Mouse (Mus musculus) 3T3-L1 (cell line): ENCODE data around the gene Sptlc2.
A peak's percentile ranks its signal among the peaks of the same experiment; 100 is the strongest.

Experiments
- DNase-seq: peaks from one replicate; pipeline ENCODE4 v3.0.0-alpha.2; 2015; ENCODE audit warnings: low read depth, low spot score

Gene Sptlc2

DNA sequence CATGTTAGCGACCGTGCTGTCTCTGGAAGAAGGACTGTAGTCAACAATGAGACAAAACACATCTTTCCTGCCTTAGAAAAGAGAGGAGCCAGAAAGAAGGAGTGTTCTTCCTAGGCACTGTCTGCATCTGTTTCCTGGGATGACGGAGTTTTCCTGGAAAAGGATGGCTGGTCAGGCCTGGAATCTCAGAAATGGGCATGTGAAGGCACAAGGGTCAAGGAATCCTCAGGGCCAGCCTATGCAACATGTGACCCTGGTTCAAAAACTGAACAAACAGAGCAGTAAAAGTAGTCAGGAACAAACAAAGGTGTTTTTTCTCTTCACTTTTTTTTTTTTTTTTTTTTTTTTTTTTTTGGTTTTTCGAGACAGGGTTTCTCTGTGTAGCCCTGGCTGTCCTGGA is 9.0 kb upstream of the Sptlc2 start:
- no peak for DNase-seq

- DNase-seq = no peak
Measured at GRCm38 (mm10) chr12:87394316-87394715, 6.2 kb upstream of the Sptlc2 start.

DNA sequence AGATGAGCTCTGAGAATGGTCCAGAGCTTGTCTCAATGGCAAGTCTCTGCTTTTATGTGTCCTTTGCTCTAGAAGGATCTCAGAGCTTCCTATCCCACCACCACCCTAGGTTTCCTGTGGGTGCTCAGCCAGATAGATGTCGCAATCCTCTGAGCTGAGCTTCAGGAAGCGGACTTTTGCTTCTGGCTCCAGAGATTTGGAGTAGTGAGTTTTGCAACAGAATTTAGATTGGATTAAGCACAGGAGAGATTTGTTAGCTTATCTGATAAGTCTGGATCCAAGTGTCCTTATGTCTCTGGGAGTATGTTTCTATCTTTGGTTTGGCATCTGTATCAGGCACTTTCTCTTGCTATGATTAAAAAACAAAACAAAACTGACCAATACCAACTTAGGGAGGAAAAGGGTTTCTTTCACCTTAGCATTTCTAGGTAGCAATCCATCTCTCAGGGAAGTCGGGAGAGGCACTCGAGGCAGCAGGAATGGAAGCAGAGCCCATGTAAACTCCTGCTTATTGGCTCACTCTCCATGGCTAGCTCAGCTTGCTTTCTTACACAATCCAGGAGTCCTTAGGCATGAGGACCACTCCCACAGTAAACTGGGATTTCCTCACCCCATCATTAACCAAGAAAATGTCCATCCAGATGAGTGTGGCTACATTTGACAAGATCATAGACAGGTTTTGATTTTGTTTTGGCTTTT is 5.4 kb upstream of the Sptlc2 start:
- no peak for DNase-seq

GRCm38 (mm10) chr12:87391355-87391754 is 3.2 kb upstream of the Sptlc2 start:
- DNase-seq = no peak

- no peak for DNase-seq
Measured at GRCm38 (mm10) chr12:87389231-87389630, 1.1 kb upstream of the Sptlc2 start.

DNA sequence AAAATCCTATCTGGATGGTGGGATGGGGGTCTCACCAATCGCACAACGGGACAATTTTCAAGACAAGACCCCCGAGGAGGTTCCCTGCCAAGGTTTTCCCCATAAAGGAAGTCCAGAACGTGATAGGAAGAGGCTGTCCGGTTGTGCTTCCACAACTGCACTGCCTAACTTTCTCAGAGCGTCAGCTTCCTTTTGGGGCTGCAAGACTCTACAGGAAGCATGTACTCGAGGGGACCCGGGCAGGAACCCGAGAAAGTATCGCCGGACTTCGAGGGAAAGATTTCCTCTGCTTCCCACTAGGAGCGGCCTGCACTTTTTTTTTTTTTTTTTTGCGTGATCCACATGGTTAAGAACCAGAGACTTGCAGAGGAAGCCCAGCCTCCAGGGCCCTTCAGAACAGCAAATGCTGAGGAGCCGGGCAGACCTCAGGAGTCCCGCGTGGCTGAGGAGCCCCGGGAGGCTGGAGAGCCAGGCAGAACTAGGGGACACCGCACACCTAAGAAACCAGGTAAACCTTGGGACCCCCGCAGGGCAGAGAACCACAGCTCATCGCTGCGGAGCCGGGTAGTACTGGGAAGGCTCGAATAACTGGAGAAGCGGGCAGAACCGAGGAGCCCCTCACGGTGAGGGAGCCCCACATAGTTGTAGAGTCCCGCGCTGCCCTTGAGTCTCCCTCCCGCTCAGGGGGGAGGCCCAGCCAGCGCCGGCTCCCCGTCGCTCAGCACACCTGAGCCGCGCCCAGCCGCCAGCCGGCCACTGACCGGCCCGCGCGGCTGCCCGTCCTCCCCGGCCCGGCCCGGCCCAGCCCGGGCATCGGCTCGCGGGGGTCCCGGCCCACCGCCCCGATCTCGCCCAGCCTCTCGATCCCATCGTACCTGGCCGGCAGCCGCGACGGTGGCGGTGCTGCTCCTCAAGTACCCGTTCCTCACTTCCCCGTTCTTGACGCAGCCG is 709 bp downstream of the Sptlc2 start:
- DNase-seq = peak; percentile 56

- DNase-seq = no peak
Measured at GRCm38 (mm10) chr12:87385051-87385450, 3.1 kb downstream of the Sptlc2 start.

GRCm38 (mm10) chr12:87381380-87381682 is 6.8 kb downstream of the Sptlc2 start:
- DNase-seq = no peak

- DNase-seq = no peak
Measured at GRCm38 (mm10) chr12:87380586-87381379, 7.4 kb downstream of the Sptlc2 start.

DNA sequence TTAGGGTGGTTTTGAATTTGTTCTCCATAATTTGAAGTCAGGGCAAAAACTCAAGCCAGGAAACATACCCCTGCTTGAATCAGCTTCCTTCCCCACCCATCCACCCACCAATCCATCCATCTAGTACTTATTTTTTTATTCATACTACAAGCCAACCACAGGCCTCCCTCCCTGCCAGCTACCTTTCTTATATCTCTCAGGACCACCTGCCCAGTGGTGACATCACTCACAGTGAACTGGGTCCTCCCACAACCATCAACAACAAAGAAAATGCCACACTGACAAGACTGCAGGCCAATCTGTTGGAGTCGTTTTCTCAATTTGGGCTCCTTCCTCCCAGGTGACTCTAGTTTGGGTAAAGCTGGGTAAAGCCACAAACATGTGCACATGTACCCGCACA is 8.7 kb downstream of the Sptlc2 start:
- DNase-seq = no peak

- DNase-seq = no peak
Measured at GRCm38 (mm10) chr12:87374159-87374558, 14.0 kb downstream of the Sptlc2 start.

DNA sequence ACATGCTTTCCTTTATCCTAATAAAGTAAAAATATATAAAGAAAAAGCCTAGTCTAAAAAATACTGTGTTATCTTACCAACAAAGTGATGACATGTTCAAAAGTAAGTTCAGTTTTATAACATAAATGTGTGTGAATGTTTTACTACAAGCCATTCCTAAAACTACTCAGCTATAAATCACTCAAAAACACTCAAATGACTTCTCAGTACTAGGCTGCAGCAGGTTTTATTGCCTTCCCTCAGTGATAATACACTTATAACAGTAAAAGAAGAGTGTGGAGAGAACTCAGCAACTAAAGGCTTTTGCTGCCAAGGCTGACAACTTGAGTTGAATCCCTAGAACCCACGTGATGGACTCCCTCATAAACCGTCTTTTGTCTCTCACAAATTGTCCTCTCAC is 18.8 kb downstream of the Sptlc2 start:
- DNase-seq = no peak

DNA sequence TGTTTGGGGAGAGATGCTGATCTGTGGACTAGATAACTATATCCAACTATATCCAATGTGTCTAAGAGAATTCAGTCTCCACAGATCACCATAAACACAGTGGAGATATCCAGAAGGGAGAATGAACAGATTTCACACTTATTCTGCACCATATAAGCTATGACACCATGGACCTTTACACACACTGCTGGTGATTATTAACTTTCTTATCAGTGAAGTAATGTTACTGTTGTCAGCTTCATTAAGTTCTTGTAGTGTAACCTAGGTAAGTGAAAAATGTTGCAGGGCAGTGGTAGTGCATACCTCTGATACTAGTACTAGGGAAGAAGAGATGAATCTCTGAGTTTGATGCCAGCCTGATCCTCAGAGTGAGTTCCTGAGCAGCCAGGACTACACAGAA is 20.1 kb downstream of the Sptlc2 start:
- DNase-seq = no peak

DNA sequence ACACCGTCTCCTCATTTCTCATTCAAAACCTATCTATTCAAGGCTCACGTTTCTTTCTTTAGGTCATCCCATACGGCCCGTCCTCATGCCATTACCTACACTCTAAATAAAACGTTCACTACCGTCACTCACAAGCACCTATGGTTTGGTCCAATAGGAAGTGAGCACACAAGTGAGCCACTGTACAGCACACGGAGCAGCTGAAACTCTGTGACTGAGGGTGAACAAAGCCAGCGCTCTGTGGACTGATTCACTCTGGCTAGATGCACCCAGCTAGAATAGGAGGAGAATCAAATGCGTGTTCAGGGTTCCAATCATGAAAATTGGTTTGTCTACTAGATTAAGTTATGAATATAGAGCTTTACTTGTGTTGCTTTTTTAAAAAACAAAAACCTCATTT is 22.5 kb downstream of the Sptlc2 start:
- DNase-seq = no peak

DNA sequence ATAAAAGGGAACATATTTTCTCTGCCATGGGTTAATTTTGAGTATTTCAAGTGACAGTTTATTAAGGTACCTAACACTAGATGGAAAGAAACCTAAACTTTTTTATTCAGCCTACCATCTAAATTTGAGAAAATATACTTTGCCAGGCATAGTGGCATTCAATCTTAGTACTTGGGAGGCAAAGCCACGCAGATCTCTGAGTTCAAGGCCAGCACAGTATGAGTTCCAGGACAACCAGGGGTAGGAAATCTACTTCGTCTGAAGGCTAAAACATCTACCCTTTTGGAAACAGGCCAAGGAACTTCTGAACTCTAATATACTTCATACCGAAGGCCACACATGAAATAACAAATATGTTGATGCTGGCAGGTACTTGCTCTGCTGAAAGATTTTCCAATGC is 26.0 kb downstream of the Sptlc2 start:
- no peak for DNase-seq

DNA sequence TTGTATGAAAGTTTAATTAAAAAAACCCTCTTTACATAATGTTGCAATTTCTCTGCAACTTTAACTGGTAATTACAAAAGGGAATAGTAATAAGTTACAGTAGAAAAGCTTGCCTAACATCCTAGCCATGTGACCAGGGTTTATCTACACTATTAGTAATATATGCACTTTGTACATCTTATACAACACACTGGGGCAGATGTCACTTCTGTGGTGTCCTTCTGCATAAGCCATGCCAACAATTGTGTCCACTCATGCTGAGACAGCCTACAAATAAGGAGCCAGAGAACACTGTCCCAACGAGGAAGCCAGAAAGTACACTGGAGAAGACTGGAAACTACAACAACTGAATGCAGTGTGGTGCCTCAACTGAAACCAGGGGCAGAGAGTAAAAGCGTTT is 40.1 kb downstream of the Sptlc2 start:
- DNase-seq = no peak

DNA sequence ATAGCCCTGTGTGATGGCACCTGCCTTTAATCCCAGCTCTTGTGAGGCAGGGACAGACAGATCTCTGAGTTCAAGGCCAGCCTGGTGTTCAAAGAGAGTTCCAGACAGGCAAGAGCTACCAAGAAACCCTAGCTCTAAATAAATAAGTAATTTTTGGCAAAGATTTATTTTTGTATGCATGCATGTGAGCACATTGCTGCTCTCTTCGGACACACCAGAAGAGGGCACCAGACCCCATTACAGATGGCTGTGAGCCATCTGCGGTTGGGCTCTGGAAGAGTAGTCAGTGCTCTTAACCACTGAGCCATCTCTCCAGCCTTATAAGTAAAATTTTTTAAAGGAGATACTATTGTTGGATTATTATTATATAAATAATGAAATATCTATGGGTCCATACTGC is 40.6 kb downstream of the Sptlc2 start:
- peak; percentile 43 for DNase-seq

DNA sequence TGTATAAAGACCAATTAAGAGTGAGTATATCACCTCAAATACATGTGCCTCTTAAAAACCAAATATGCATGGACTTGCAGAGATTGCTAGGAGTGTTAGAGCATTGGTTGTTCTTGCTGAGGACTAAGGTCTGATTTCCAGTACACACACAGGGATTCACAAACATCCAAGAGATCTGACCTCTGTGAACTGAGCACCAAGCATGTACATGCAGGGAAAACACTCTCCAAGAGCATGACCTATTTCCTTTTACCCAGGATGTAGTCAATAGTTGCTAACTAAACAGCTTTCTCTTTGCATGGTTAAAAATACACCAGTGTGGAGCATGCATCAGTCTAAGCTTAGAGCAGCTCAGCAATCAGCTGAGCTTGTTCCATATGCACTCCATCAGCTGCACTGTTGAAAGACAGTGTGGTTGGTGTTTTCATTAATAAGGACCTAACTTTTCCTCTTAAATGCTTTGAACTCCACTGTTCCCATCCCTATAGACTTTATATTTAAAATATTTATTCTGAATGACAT is 45.0 kb downstream of the Sptlc2 start:
- DNase-seq = no peak

GRCm38 (mm10) chr12:87338082-87338481 is 50.1 kb downstream of the Sptlc2 start:
- DNase-seq = no peak

DNA sequence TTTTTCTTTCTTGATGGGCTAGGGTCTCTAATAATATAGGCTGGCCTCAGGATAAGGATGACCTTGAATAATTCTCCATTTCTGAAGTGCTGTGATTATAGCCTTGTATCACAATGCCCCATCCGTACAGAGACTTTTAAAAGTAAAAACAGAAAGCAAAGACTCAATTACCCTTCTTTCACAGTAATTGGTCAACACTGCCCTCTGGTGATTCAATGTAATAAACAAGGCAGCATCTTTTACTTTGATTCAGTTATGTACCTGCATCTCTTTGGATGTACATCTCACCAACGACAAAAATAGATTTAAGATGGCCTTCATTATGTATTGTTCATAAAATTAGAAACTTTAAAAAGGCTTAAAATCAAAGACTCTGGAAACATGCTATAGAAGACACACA is 53.3 kb downstream of the Sptlc2 start:
- DNase-seq = peak; percentile 59

DNA sequence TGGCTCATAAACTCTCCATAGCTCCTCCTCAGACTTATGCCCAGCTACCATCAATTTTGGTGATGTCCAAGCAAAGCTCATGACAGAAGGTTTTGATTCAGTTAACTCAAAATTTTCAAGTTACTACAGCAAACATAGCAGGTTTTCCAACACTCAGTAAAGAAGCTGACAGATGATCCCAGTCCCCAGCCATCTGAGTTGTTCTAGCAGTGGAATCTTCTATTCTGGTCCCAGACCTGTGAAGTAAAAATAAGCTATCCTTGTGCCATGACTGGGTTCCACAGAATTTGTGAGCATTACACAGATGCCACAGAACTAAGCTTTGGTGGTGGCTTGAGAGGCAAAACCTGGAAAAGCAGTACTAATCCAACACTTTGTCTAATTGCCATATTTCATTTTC is 54.4 kb downstream of the Sptlc2 start:
- no peak for DNase-seq

DNA sequence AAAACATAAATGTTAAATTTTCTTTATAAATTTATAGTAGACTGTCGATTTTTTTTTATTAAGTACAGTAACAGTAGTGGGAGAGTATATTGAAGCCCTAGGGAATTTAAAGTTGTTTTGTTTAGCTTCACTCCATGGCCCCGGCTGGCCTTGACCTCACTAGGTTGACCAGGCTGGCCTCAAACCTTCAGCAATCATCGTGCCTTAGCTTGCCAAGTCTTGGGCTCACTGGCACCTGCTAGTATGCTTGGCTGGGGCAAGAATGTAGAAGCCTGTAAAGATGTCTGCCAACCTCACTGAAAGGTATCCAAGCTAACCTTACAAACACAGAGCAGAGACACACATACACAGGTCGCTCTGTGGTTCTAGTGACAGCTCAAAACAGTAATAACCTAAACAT is 55.6 kb downstream of the Sptlc2 start:
- no peak for DNase-seq
